Mouse (Mus musculus): ENCODE measurements around the gene Cep128. TPM values are rescaled to one million over a fixed set of nuclear protein-coding genes. Genes with fewer than 3 reads are reported as not detected.
"Not testable (repeated sequence)": the region's sequence is repeated elsewhere in the genome, so short reads cannot be mapped to it uniquely, and the experiment has no call there.

Gene Cep128
- total RNA-seq, 2 experiments from 2014 or later: 62.2 to 87.1 TPM

- no peak for ATAC-seq (replicated peaks; ENCODE audit: low FRiP score, low TSS enrichment, poor library complexity, severe bottlenecking)
Measured at GRCm38 (mm10) chr12:91008170-91008569, 376.0 kb downstream of the Cep128 start.

GRCm38 (mm10) chr12:90997539-90997938, 386.7 kb downstream of the Cep128 start:
- ATAC-seq (replicated peaks; ENCODE audit: low FRiP score, low TSS enrichment, poor library complexity, severe bottlenecking): no peak

- no peak for ATAC-seq (replicated peaks; ENCODE audit: low FRiP score, low TSS enrichment, poor library complexity, severe bottlenecking)
Measured at GRCm38 (mm10) chr12:90993331-90993730, 390.9 kb downstream of the Cep128 start.

GRCm38 (mm10) chr12:90987782-90988181, 396.4 kb downstream of the Cep128 start:
- ATAC-seq (replicated peaks; ENCODE audit: low FRiP score, low TSS enrichment, poor library complexity, severe bottlenecking): no peak

- no peak for ATAC-seq (replicated peaks; ENCODE audit: low FRiP score, low TSS enrichment, poor library complexity, severe bottlenecking)
Measured at GRCm38 (mm10) chr12:90987259-90987658, 396.9 kb downstream of the Cep128 start.

- ATAC-seq (replicated peaks; ENCODE audit: low FRiP score, low TSS enrichment, poor library complexity, severe bottlenecking): no peak
Measured at GRCm38 (mm10) chr12:90982018-90982417, 402.2 kb downstream of the Cep128 start.

DNA sequence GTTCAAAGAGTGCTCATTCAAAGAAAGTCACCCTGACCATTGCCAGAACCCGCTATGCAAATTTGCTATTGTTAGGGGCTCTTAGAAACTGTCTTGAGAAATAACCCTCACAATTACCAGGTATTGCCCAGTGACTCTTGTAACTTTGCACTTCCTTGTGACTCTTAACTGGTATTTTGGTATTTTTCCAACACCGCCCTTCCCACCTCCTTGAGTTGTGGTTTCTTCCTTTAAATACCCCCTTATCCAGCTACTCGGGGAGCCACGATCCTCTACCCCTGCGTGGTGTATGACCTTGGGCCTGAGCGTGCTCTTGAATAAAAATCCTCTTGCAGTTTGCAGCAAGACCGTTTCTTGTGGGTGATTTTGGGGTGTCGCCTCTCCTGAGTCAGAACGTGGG, 407.8 kb downstream of the Cep128 start:
- not testable (repeated sequence) for ATAC-seq (replicated peaks; ENCODE audit: low FRiP score, low TSS enrichment, poor library complexity, severe bottlenecking)

GRCm38 (mm10) chr12:90975429-90975828, 408.8 kb downstream of the Cep128 start:
- no peak for ATAC-seq (replicated peaks; ENCODE audit: low FRiP score, low TSS enrichment, poor library complexity, severe bottlenecking)

DNA sequence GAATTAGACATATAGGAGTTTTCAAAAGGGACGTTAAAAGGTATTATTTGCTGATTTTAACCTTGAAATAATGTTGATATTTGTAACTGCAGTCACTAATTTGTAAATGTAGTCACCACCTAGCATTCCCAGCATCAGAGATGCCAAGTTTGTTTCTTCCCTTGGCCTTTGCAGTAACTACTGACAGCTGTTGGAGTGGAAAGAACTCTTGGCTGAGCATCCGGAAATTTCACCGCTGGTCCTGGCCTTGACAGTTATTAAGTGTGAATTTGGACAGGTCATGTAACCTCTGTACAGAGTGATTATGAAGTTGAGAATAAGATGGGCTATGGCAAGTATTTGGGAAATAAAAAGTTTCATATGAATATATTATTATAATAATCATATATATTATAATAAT, 413.1 kb downstream of the Cep128 start:
- no peak for ATAC-seq (replicated peaks; ENCODE audit: low FRiP score, low TSS enrichment, poor library complexity, severe bottlenecking)

DNA sequence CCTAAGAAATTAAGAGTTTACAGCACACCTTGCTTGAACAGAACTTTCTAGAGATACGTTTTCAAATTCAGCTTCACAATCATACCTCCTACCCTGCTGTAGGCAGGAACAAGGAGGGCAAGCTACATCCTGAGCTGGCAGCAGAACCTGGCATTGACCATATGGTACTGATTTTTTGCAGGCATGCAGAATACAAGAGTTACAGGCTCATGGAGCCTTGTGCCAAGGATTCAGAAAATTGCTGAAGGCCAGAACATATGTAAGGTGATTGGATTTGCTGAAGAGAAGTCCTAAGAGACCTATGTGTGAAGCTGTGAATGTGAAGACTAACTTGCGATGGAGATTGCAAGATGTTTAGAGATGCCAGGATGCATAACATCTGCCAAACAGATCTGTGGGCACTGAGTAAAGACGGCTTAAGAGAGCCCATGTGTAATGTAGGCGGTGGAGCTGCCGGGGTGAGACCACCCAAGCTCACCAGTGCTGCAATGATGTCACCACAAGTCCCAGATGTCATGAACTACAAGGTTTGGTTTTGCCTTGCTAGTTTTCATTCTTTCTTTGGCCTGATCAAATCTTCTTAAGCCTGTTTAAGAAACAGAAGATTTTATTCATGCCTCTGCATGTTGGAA, 422.7 kb downstream of the Cep128 start:
- no peak for ATAC-seq (replicated peaks; ENCODE audit: low FRiP score, low TSS enrichment, poor library complexity, severe bottlenecking)

DNA sequence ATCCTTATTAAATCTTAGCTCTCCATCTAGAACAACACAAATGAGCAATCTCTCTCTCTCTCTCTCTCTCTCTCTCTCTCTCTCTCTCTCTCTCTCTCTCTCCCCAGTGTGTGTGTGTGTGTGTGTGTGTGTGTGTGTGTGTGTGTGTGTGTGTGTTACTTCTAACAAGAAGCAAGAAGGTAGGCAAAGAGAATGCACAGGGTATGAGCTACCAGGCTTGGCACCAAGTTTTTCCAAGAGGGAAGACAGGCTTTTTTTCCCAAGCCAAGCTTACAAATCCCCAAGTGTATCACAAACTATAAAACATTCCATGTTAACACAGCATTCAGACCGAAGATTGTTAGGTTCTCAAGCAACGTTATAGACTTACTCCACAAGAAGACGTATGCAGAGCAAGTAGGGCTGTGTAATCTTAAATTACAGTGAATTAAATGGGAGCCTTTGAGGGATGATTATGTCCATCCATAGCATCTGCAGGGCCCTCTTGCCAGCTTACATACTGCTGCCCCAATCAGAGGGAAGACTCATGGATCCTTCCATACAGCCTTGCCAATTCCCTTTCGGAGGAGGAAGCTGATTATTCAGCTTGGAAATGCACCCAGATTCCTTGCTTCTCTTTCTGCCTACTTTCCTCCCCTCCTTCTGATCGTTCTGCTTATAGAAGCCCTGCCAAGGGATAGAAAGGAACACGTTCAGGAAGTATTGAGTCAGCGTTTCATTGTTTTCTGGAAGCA, 429.3 kb downstream of the Cep128 start:
- no peak for ATAC-seq (replicated peaks; ENCODE audit: low FRiP score, low TSS enrichment, poor library complexity, severe bottlenecking)

Other genes with a start within 250 kb of the Cep128 start
- gene Tshr, start 154 bp upstream of the Cep128 start, total RNA-seq (2014; fragmentation: Nextera tagmentation): not detected in 2 replicates
- not detected in 2 replicates for gene Tshr, start 154 bp upstream of the Cep128 start, total RNA-seq (2017)
- gene Gtf2a1, start 206.1 kb upstream of the Cep128 start, total RNA-seq (2014; fragmentation: Nextera tagmentation): 25.7 and 31.3 TPM in 2 replicates
- gene Gtf2a1, start 206.1 kb upstream of the Cep128 start, total RNA-seq (2017): 33.8 and 36.1 TPM in 2 replicates